Mouse (Mus musculus) spleen, postnatal 4 days (tissue): ENCODE data around the gene Hoxa9.

Source experiments
- DNase-seq, 2 experiments: peaks; one replicate each; pipeline ENCODE4 v3.0.0; 2022; ENCODE audit warnings: low spot score in 2 of 2

The Hoxa9 gene

DNA sequence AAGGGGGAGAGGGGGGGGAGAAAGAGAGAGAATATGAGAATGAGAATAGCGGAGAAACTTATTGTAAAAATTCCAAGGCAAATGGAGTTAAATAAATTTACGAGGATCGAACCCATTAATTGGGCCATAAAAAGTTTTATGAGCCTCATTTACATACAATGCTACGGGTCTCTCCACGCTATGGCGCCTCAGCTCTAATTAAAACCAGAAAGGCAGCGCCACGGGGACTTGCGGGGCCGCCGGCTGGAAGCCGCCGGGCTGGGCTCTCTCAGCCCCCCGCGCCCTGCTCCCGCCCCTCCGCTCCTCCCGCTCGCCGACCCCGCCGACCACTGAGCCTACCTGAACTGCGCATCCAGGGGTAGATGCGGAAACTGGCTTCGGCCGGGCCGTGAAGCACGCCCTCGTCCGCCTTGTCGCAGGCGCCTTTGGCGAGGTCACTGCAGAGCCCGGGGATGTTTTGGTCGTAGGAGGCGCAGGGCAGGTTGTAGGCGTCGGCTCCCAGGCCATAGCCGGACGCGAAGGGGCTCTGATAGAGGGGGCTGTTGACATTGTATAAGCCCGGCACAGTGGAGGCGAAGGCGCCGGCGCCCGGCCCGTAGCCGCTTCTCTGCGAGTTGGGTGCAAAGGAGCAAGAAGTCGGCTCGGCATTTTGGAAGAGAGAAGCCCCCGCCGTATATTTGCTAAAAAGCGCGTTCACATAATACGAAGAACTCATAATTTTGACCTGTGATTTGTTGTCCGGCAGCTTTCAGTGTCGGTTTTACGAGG is 14.0 kb downstream of the Hoxa9 start:
- DNase-seq: peak in 1 of 2 experiments; percentile 63

DNA sequence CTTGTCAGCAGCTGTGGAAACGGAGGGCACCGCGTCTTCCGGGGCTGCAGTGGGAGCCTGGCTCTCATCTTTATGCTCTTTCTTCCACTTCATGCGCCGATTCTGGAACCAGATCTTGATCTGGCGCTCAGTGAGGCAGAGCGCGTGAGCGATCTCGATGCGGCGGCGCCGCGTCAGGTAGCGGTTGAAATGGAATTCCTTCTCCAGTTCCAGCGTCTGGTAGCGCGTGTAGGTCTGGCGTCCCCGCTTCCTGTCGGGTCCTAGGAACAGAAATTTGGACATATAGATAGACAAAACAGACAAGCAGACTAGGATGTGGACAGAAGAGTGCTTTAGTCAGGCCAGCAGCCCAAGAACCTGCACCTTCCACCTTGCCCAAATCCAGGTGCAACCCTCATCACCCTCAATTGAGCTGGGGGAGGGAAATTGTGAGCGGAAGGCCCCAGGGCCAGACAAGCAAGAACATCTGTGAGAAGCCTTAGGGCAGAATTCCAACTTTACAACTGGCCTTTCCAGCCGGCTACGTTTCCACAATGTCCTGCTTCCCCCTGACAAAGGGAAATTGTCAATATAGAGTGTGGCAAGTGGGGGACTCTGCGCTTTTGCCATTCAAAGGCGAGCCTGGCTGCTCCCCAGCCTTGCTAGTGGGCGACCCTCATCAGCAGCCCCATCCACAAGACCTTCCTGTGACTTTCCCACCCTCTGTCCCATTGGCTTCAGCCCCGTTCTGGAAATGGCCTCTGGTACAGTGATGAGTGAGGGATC is 14.9 kb downstream of the Hoxa9 start:
- peak in 1 of 2 experiments; percentile 57 for DNase-seq

DNA sequence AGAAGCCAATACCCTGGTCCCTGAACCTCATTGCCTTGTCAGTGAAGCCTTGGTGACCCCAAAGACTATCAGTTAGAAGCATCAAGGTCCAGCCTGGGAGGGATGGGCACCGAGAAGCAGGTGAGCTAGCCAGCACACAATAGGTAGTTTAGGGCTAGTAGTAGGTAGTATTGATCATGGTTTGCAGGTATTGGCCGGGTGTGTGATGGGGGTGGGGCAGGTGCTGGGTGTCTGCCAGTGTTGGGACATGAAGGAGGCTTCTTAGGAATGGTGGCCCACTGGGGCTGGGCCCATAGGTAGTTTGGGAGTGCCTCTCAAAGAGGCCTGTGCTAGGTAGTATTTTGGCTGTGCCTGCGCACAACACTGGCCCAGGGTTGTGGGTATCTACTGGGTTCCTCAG is 15.8 kb downstream of the Hoxa9 start:
- DNase-seq: peak in 1 of 2 experiments; percentile 55

DNA sequence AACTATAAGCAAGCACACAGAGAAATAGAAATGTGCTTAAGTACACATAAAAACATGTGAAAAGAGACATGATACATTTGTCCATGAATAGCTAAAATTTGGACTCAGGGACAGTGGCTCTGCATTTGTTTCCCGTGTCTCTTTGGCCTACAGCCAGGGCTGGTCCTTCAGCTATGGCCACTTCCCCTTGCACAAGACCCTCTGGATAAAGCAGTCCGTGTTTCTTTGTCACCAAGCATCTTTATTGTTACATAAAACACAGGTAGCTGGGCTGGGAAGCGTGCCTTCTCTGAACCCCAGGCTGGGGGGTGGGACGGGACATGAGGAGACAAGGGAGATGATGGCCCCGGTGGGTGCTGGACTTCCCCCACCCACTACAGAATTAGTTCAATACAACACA is 16.6 kb downstream of the Hoxa9 start:
- DNase-seq: no peak

DNA sequence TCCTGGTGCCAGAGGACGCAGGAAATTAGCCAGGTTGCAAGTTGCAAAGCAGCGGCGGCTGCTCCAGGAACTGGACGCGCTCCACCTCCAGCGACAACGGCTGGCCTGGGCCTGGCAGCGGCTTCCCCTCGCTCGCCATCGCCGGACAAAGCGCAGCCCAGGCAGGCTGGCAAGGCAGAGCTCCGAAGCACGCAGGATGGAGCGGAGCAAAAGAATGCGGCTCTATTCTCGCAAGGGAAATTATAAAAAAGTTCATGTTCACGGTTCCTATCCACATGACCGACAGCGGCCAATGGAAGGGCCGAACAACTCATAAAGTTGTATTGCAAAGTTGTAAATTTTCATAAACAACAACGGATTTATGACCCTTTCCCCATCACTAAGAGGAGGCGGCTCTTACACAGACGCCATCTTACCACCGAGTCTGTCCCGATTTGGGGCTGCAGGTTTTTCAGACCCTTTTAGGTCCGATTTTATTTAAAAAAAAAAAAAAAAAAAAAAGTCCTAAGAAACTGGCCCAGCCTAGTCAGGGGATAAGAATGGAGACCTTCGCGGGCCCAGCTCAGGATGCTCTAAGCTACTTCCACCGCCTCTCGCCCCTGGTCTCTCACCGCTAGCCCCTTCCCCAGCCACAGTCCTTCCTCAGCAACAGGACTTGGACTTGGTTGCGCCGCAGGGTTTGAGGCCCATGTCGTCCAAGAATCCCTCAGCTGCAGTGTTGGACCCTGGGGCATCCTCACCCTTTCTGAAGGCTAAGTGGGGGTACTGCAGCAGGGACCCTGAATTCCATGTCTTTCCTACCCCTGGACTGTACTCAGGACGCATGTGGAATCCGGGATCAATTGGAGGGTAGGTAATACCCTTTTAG is 17.5 kb downstream of the Hoxa9 start, which contains the start of the genes Hoxa3 and Gm28308:
Gene Hoxa3 (minus strand): TSS at position 218 of the 868 bp plus-strand sequence.
Gene Gm28308 (minus strand): TSS at position 221 of the 868 bp plus-strand sequence.
- DNase-seq: no peak

DNA sequence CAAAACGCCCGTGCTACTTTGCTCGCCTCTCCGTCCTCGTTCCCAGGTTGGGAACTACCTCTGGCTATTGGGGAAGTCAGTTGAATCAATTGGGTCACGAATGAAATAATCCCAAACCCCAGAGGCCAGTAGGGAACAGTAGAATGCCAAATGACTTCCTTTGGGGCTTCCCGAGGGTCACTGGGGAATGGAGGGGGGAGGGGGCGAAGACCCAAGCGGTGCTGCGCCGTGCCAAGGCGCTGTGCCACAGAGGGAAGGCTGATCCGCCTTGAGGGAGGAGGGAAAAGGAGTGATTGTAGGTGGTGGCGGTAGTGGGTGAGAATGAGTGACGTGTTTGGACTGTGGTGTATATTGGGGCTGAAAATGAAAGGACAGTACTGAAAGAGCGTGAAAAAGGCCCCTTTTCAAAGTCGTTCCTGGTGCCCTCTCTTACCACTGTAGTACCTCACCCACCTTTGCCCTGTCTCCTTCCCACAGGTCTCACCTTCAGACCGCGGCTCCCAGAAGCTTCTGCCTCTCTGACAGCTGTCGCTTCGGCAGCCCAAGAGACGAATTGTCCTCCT is 18.3 kb downstream of the Hoxa9 start:
- no peak for DNase-seq

DNA sequence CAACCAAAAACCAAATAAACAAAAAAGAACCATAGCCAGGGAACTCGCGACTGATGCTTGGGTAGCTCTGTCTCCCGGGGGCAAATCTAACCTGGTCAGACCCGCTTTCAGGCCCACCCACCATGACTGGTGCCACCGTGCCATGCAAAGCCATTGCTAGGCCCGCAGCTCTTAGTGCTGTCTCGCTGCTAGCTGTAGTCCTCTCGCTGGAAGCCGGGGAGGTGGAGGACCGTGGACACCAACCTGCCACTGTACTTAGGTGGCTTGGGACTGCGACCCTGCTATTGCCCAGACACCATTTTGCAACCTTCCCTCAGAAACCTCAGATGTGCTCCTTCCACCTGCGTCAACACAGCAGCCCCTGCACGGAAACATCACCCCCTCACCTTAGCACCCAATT is 18.9 kb downstream of the Hoxa9 start:
- DNase-seq: no peak

DNA sequence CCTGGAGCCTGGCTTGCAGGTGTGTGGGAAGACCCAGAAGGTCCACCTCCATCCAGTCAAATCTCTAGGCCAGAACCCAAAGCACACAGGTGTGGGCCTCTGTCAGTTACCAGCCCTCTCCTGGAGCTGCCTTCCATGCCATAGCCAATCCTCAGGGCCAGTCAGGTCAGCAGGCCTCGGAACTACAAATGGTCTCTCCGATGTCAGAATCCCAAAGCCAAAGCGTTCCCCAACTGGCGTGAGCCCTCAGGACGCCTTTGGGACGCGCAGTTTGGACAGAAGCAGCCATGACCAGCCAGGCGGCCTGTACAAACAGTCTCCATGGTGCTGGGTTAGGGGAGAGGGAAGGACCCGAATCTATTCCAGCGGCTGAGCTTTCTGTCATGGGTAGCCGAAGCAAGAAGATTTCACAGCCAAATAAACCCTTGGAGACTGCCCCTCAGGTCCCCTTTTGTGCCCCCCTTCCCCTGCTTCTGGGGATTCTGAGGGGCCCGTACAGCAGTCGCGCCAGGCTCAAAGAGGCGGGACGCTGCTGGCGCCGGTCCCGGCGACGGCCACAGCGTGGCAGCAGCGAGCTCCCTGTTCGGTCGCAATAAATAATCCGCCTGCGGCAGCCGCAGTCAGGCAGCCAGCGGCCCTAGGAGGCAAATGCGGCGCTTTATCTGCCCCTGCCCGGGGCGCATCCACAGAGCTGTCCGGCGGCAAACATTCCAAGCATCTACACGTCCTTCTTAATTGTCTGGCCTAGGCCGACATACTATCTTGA is 19.5 kb downstream of the Hoxa9 start:
- peak; percentile 58 to 84 for DNase-seq

DNA sequence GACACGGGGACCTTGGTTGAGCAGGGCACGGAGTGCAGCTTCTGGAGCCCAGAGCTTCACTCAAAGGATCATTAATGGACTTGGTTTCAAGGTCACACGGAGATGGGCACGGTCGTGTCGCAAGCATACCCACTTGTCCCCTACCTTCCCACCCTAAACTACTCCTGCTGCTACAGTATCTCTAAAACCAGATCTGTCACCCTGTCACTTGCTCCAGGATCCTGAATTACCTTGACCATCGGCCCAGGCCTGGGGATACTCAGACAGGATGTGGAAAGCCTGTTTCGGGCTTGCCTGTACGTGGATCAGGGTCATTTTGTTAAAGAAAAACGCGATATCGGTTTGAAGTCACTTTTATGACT is 21.2 kb downstream of the Hoxa9 start:
- no peak for DNase-seq

DNA sequence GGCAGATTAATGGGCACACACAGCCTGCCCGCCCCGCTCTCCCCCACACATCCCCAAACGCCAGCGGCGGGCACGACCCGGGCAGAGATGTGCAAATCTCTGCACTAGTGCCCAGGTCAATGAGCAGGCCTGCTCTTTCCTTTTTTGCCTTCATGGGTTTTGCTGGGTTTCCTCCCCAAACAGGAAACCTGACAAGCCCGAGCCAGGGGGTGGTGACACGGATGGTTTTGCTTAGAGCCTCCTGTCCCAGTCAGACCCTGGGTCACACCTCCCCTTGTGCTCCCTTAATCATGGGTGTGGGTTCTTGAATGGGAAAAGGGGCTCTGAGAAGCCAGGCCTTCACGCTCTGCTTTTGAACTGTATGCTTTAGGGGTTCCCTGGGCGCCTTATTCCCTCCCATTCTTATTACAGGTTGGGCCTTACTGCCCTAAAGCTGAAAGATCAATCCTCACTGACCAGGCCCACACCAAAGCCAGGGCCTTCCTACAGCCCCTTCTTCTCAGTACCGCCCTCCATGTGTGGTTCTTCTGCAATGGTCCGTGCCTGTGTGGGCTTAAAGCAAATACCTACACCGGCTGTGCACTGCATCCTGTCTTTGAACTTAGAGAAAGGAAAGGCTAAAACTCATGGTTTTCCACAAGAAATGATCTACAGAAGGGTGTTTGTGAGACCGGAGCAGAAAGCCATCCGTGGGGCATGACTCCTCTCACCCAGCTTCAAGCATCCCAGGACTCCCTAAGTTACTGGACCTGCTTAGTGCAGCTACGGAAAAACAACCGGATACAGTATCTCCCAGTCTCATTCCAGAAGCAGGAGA is 21.8 kb downstream of the Hoxa9 start:
- peak in 1 of 2 experiments; percentile 55 for DNase-seq

DNA sequence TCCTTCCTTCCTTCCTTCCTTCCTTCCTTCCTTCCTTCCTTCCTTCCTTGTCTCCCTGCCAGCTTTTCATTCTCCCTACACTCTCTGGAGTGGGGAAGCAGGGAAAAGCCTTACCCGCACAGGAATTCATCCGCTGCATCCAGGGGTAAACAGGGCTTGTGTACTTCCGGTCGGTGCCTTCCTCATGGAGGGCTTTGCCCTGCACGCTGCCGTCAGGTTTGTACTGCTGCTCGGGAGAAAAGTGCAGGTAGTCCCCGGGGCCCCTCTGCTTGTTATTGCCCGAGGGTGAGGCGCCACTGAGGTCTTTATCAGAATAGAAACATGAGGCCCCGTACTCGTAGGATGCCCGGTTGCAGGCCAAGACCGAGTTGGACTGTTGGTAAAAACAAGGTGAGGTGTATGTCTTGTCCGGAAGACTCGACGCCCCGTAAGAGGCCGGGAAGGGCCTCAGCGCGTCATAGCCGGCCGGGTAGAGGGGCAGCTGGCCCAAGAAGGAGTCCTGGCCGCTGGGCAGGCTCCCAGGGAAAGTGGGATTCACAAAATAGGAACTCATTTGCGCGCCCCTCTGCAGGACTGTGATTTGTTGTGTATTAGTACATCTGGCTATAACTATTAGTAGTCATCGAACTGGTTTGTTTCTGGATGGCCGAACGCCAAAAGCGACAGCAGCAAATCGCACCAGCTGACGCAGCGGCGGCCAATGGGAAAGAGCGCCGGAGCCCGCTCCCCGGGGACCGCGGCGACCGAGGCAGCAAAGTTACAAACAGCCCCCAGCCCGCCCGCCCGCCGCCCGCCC is 22.6 kb downstream of the Hoxa9 start, which contains the start of gene Hoxa6:
Gene Hoxa6 (minus strand): TSS at position 651 of the 796 bp plus-strand sequence.
- no peak for DNase-seq

DNA sequence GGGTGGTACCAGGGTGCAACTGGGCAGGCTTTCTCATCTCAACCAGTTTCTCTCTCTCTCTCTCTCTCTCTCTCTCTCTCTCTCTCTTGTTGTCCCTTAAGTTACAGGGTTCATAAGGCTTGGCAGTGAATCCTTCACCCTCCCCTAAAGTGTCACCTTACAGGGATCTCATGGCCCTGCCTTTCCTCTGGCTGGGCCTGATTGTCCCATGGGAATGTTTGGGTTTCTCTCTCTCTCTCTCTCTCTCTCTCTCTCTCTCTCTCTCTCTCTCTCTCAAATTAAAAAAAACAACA is 23.3 kb downstream of the Hoxa9 start:
- no peak for DNase-seq

DNA sequence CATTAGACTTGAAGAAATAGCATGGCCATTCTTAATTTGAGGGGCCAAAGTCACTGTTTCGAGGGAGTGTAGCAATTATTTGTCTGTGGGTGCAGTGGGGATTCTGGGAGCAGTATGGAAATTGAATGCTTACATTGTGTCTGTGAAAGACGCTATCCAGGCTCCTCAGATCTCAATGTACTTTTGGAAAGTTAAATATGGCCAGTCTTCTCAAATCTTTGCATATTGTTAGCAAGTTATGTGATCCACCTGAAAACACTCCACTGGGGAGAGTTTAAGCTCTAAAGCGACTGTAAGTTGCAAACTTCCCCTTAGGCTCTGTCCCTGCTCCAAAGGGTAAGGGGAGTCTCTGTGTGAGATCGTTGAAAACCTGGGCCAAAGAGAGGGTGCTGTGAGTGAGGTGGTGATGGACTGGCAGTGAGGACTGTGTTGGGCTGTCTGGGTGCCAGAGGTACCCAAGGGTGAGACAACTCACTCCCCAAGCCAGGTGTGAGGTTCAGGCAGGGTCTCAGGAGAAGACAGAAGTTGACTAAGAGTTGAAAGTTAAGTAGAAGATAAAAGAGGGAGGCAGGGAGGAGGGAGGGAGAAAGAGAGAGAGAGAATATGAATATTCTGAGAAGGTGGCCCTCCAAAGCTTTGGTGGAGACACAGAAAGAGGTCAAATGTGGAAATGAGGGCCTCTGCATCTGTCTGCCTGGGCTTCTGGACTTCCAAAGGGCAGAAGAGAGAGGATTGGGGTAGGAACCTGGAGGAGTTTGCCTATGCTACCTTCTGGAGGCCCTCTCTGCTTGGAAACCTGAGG is 23.8 kb downstream of the Hoxa9 start:
- no peak for DNase-seq

DNA sequence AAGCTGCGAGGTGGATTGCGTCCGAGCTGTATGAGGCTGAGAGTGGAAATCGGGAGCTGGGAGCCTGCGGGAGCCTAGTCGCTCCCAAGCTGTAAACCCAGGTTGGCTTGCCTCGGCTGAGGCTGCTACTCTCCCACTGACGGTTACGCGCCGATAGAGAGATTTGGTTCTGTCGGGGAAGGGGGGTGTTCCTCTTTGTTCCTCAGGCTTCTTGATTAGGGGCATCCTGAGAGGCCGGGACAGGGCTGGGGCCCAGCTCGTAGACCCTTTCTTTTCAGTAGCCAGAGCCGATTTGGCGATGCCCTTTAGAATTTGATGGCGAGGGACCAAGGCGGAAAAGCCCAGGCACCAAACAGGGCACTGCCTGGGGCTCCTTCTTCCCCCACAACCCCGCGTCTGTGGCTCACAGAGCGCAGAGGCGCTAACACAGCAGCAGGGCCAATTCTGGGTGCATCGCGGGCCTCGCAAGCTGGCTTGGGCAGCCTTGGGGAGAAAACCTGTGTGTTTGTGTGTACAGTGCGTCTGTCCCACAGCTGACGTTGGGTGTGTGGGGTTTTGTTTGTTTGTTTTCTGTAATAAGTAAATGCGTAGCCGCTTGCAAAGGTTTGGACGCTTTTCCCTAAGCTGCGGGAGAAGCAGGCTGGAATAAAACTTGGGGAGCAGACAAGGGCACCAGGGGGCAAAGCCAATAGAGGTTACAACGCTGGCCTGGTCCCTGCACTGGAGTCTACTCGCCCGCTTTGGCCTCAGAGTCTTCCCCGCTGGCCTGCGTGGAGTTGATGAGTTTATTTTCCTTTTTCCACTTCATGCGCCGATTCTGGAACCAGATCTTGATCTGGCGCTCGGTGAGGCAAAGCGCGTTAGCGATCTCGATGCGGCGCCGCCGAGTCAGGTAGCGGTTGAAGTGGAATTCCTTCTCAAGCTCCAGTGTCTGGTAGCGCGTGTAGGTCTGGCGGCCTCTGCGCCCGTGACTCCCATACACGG is 25.0 kb downstream of the Hoxa9 start:
- peak in 1 of 2 experiments; percentile 55 for DNase-seq

DNA sequence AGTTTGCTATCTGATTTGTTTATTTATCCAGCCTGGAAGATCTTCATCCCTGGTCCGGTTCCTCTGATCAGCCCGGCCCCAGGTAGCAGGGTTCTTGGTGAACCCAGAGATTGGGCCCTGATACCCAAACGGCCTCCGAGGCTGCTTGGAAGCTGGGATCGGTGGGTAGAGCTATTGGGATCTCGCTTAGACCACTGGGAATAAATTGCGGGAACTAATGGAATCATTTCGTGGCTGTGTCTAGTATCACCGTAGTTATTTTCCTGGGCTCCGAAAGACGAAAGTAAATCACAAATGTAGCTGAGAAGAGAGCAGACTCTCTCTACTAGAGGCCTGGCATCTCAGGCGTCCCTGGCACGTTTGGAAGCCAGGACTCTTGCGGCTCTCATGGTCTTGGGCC is 25.7 kb downstream of the Hoxa9 start:
- DNase-seq: no peak

DNA sequence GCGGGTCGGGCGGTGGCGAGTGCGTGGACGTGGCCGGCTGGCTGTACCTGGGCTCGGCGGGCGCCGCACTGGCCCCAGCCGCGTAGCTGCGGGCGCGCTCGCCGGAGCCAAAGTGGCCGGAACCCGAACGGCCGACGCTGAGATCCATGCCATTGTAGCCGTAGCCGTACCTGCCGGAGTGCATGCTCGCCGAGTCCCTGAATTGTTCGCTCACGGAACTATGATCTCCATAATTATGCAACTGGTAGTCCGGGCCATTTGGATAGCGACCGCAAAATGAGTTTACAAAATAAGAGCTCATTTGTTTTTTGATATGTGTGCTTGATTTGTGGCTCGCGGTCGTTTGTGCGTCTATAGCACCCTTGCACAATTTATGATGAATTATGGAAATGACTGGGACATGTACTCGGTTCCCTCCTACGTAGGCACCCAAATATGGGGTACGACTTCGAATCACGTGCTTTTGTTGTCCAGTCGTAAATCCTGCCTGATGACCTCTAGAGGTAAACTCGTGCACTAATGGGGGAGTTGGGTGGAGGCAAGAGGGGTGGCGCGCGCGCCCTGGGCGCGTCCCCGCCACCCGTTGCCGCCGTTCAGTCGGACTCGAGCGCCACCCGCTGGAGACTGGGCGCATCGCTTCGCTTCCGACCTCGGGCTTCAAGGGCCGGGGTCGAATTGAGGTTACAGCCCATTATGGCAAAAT is 26.7 kb downstream of the Hoxa9 start, which contains the start of gene Hoxa5:
Gene Hoxa5 (minus strand): TSS at position 538 of the 703 bp plus-strand sequence.
- DNase-seq: peak; percentile 27 to 73
